Mouse (Mus musculus): ENCODE measurements around the gene Dagla. TPM values are rescaled to one million over a fixed set of nuclear protein-coding genes. Genes with fewer than 3 reads are reported as not detected.

Gene Dagla
- polyA plus RNA-seq, 1 experiment from 2014 or later: 1.3 TPM

Other genes with a start within 250 kb of the Dagla start
- 76.4 and 80.5 TPM in 2 replicates for gene Fads2, start 203.1 kb downstream of the Dagla start, polyA plus RNA-seq (2014; fragmentation: Nextera tagmentation; extraction: Ambion mirVana)
- gene Fads1, start 122.0 kb downstream of the Dagla start, polyA plus RNA-seq (2014; fragmentation: Nextera tagmentation; extraction: Ambion mirVana): 152 and 155 TPM in 2 replicates
- 334 and 352 TPM in 2 replicates for gene Tmem258, start 100.9 kb downstream of the Dagla start, polyA plus RNA-seq (2014; fragmentation: Nextera tagmentation; extraction: Ambion mirVana)
- gene Fen1, start 100.7 kb downstream of the Dagla start, polyA plus RNA-seq (2014; fragmentation: Nextera tagmentation; extraction: Ambion mirVana): 121 and 128 TPM in 2 replicates
- 1.4 and 1.7 TPM in 2 replicates for gene Myrf, start 64.1 kb downstream of the Dagla start, polyA plus RNA-seq (2014; fragmentation: Nextera tagmentation; extraction: Ambion mirVana)
- gene Syt7, start 84.2 kb upstream of the Dagla start, polyA plus RNA-seq (2014; fragmentation: Nextera tagmentation; extraction: Ambion mirVana): 3.0 and 3.9 TPM in 2 replicates
- gene Lrrc10b, start 152.6 kb upstream of the Dagla start, polyA plus RNA-seq (2014; fragmentation: Nextera tagmentation; extraction: Ambion mirVana): 0.55 and 0.59 TPM in 2 replicates
- 0.21 and 0.48 TPM in 2 replicates for gene Ppp1r32, start 178.1 kb upstream of the Dagla start, polyA plus RNA-seq (2014; fragmentation: Nextera tagmentation; extraction: Ambion mirVana)
- gene Cpsf7, start 220.4 kb upstream of the Dagla start, polyA plus RNA-seq (2014; fragmentation: Nextera tagmentation; extraction: Ambion mirVana): 66.4 and 70.4 TPM in 2 replicates
- gene Sdhaf2, start 221.3 kb upstream of the Dagla start, polyA plus RNA-seq (2014; fragmentation: Nextera tagmentation; extraction: Ambion mirVana): 59.3 and 63.3 TPM in 2 replicates

Measured in midbrain, embryonic 11.5 days (tissue).